Comparison of ENCODE assay signal across 17 mouse cellular contexts in genomic region chr2:174059591-174060385, GRCm38 (mm10). TPM values are rescaled to one million over a fixed set of nuclear protein-coding genes. Genes with fewer than 3 reads are reported as not detected.
DNase-seq lines count a peak whose midpoint lies in the region; ATAC-seq lines count a peak whose summit lies in the region.
"Had no signal": no experiment of that assay in that cellular context is flagged by ENCODE, and none has a peak within 500 bp of the region (broad histone marks: within the 10 kb centered on the region; RNA-seq: fewer than 3 reads in every experiment).

No protein-coding gene starts in this region.

- no peak overlapping the region for H3K4me2 ChIP-seq in forebrain, embryonic 15.5 days (replicated peaks)
- no peak overlapping the region for H3K4me2 ChIP-seq in kidney, embryonic 14.5 days (replicated peaks; ENCODE audit: low read depth, low read length)
- H3K4me2 ChIP-seq: embryonic facial prominence, embryonic 13.5 days; hindbrain, embryonic 13.5 days had no signal

- H3K27ac ChIP-seq in forebrain, embryonic 10.5 days: no peak overlapping the region
- H3K27ac ChIP-seq in forebrain, embryonic 15.5 days (replicated peaks): no peak overlapping the region
- no peak overlapping the region for H3K27ac ChIP-seq in kidney, embryonic 14.5 days (ENCODE audit: low read depth, low read length)
- H3K27ac ChIP-seq: hindbrain, embryonic 13.5 days; hindbrain, postnatal 0 days had no signal

- DNase-seq in forebrain, embryonic 10.5 days (ENCODE audit: extremely low spot score, low spot score): peak; percentile 4
- DNase-seq in kidney, adult 18-20 months: peak; percentile 1
- peak; percentile 2 for DNase-seq in urinary bladder, postnatal 14 days (ENCODE audit: low spot score)
- DNase-seq in urinary bladder, adult 2 months (ENCODE audit: low spot score): no peak
- DNase-seq: adrenal gland, postnatal 14 days; cerebellum, adult 11-12 months; cerebellum, adult 9-10 months; cerebellum, postnatal 25 days; forebrain, postnatal 0 days; gastrocnemius, postnatal 14 days; heart, postnatal 10 days had no signal

- H3K4me1 ChIP-seq in forebrain, embryonic 10.5 days: peaks cover 10% of the 10 kb centered on the region
- no peaks in the 10 kb centered on the region for H3K4me1 ChIP-seq in forebrain, embryonic 15.5 days
- H3K4me1 ChIP-seq in kidney, embryonic 14.5 days (ENCODE audit: control insufficient read depth, insufficient read depth, low read length): no peaks in the 10 kb centered on the region

- H3K27me3 ChIP-seq in forebrain, embryonic 10.5 days (ENCODE audit: poor library complexity, severe bottlenecking): no peaks in the 10 kb centered on the region
- no peaks in the 10 kb centered on the region for H3K27me3 ChIP-seq in forebrain, embryonic 15.5 days
- no peaks in the 10 kb centered on the region for H3K27me3 ChIP-seq in kidney, embryonic 14.5 days (ENCODE audit: control insufficient read depth, insufficient read depth, low read length)
- H3K27me3 ChIP-seq: embryonic facial prominence, embryonic 13.5 days had no signal

- no peaks in the 10 kb centered on the region for H3K36me3 ChIP-seq in forebrain, embryonic 10.5 days (replicated peaks)
- no peaks in the 10 kb centered on the region for H3K36me3 ChIP-seq in forebrain, embryonic 15.5 days
- no peaks in the 10 kb centered on the region for H3K36me3 ChIP-seq in kidney, embryonic 14.5 days (ENCODE audit: control insufficient read depth, insufficient read depth, low read length)
- H3K36me3 ChIP-seq: embryonic facial prominence, embryonic 13.5 days; hindbrain, embryonic 13.5 days had no signal

- no peaks in the 10 kb centered on the region; the same call in 1 of the 2 replicates for H3K9me3 ChIP-seq in forebrain, embryonic 10.5 days
- H3K9me3 ChIP-seq in forebrain, embryonic 15.5 days: no peaks in the 10 kb centered on the region
- no peaks in the 10 kb centered on the region for H3K9me3 ChIP-seq in kidney, embryonic 14.5 days (ENCODE audit: control insufficient read depth, low read length)
- H3K9me3 ChIP-seq: embryonic facial prominence, embryonic 13.5 days; hindbrain, embryonic 13.5 days had no signal

- no peak overlapping the region for H3K4me3 ChIP-seq in forebrain, embryonic 10.5 days
- no peak overlapping the region for H3K4me3 ChIP-seq in forebrain, embryonic 15.5 days
- no peak overlapping the region for H3K4me3 ChIP-seq in kidney, embryonic 14.5 days (ENCODE audit: low read length)
- H3K4me3 ChIP-seq: embryonic facial prominence, embryonic 13.5 days; hindbrain, embryonic 13.5 days had no signal

- no peak for ATAC-seq in forebrain, embryonic 15.5 days (replicated peaks)
- ATAC-seq in kidney, embryonic 14.5 days (ENCODE audit: low FRiP score, low TSS enrichment): no peak
- ATAC-seq in activated CD4-positive, CD25-positive, alpha-beta regulatory T cell, adult 4 months: no peak
- ATAC-seq: forebrain, postnatal 0 days; hindbrain, postnatal 0 days had no signal

- H3K9ac ChIP-seq in forebrain, embryonic 15.5 days (replicated peaks): no peak overlapping the region
- H3K9ac ChIP-seq in kidney, embryonic 14.5 days (ENCODE audit: low read depth, low read length): no peak overlapping the region
- H3K9ac ChIP-seq: embryonic facial prominence, embryonic 13.5 days; forebrain, postnatal 0 days; hindbrain, embryonic 13.5 days had no signal

- 91% methylated on average over 13 of the region's 13 CpGs for WGBS in forebrain, embryonic 10.5 days
- 88% methylated on average over 13 of the region's 13 CpGs for WGBS in forebrain, embryonic 15.5 days
- WGBS in kidney, embryonic 14.5 days: 90% methylated on average over 13 of the region's 13 CpGs

RNA-seq across cellular contexts. Expression of gene Stx16, which starts 16.3 kb away (rescaled TPM):
- 9.7 and 9.8 TPM in 2 replicates for polyA plus RNA-seq in forebrain, embryonic 10.5 days (2016; fragmentation: Nextera tagmentation; extraction: Ambion mirVana)
- 17.1 and 17.4 TPM in 2 replicates for polyA plus RNA-seq in forebrain, embryonic 15.5 days (2015; fragmentation: Nextera tagmentation; extraction: Ambion mirVana)
- 9.0 and 10.1 TPM in 2 replicates for polyA plus RNA-seq in kidney, embryonic 14.5 days (2014; fragmentation: Nextera tagmentation; extraction: Ambion mirVana)
- 50.6 and 51.9 TPM in 2 replicates for polyA plus RNA-seq in urinary bladder, adult 2 months (2012; rRNA removed)
- 10 to 100 TPM; 14.1 to 16.0 TPM for polyA plus RNA-seq in activated CD4-positive, CD25-positive, alpha-beta regulatory T cell, adult 4 months (2017; shearing (Covaris generic))

RNA-seq across cellular contexts. Expression of gene Npepl1, which starts 50.4 kb away (rescaled TPM):
- polyA plus RNA-seq in forebrain, embryonic 10.5 days (2016; fragmentation: Nextera tagmentation; extraction: Ambion mirVana): 30.0 and 32.1 TPM in 2 replicates
- 20.9 and 21.3 TPM in 2 replicates for polyA plus RNA-seq in forebrain, embryonic 15.5 days (2015; fragmentation: Nextera tagmentation; extraction: Ambion mirVana)
- polyA plus RNA-seq in kidney, embryonic 14.5 days (2014; fragmentation: Nextera tagmentation; extraction: Ambion mirVana): 29.8 and 41.3 TPM in 2 replicates
- 80.8 and 95.4 TPM in 2 replicates for polyA plus RNA-seq in urinary bladder, adult 2 months (2012; rRNA removed)
- 10 to 100 TPM; 18.9 to 20.9 TPM for polyA plus RNA-seq in activated CD4-positive, CD25-positive, alpha-beta regulatory T cell, adult 4 months (2017; shearing (Covaris generic))
